Mouse (Mus musculus) myocyte (in vitro differentiated cells): ENCODE results near the gene Map2k4. TPM values are rescaled to one million over a fixed set of nuclear protein-coding genes. Genes with fewer than 3 reads are reported as not detected.

ENCODE experiments used
- H3K27me3 ChIP-seq: one replicate; pipeline ENCODE4 v1.6.1; 2011; ENCODE audit not compliant: control insufficient read depth, insufficient read depth, insufficient read length
- H3K36me3 ChIP-seq: one replicate; pipeline ENCODE4 v1.6.1; 2011; ENCODE audit not compliant: control insufficient read depth, insufficient read depth
- H3K4me2 ChIP-seq: one replicate; pipeline ENCODE4 v1.6.1; 2011; ENCODE audit warnings: low read depth, control low read depth
- H3K4me3 ChIP-seq: one replicate; pipeline ENCODE4 v1.5.1; 2011; ENCODE audit warnings: mild to moderate bottlenecking, control low read depth, moderate library complexity
- H3K79me2 ChIP-seq: one replicate; pipeline ENCODE4 v1.6.1; 2011; ENCODE audit not compliant: control insufficient read depth, insufficient read depth
- H3ac ChIP-seq: one replicate; pipeline ENCODE4 v1.6.1; 2011; ENCODE audit not compliant: control insufficient read depth, insufficient read length
- CEBPB ChIP-seq: IDR thresholded peaks from 2 replicates; pipeline ENCODE4 v1.6.1; 2011; ENCODE audit warnings: mild to moderate bottlenecking, moderate library complexity; ENCODE audit not compliant: poor library complexity, insufficient read depth, severe bottlenecking
- E2F4 ChIP-seq: IDR thresholded peaks from one replicate; pipeline ENCODE4 v1.6.1; 2011; ENCODE audit warnings: mild to moderate bottlenecking, control low read depth, moderate library complexity; ENCODE audit not compliant: insufficient read depth
- MAX ChIP-seq: IDR thresholded peaks from one replicate; pipeline ENCODE4 v1.6.1; 2011; ENCODE audit warnings: low read depth, mild to moderate bottlenecking, control low read depth
- MYOD1 ChIP-seq, 3 experiments: IDR thresholded peaks; one replicate each; pipeline ENCODE4 v1.6.1; 2011; ENCODE audit warnings: control low read depth in 2 of 3, low read depth in 2 of 3, mild to moderate bottlenecking in 2 of 3, moderate library complexity in 1 of 3; ENCODE audit not compliant: insufficient read length in 2 of 3, control insufficient read depth in 1 of 3
- MYOG ChIP-seq, 3 experiments: IDR thresholded peaks; one replicate each; pipeline ENCODE4 v1.6.1; 2011; ENCODE audit warnings: control low read depth in 2 of 3, low read depth in 2 of 3, mild to moderate bottlenecking in 2 of 3; ENCODE audit not compliant: insufficient read length in 2 of 3, control insufficient read depth in 1 of 3, insufficient read depth in 1 of 3
- POLR2A ChIP-seq: IDR thresholded peaks from one replicate; pipeline ENCODE4 v1.6.1; 2011; ENCODE audit warnings: low read depth, mild to moderate bottlenecking, control low read depth, moderate library complexity; ENCODE audit not compliant: insufficient read length
- POLR2AphosphoS2 ChIP-seq: IDR thresholded peaks from one replicate; pipeline ENCODE4 v1.6.1; 2011; ENCODE audit warnings: low read depth, control low read depth; ENCODE audit not compliant: insufficient read length
- REST ChIP-seq: IDR thresholded peaks from one replicate; pipeline ENCODE4 v1.6.1; 2011; ENCODE audit warnings: mild to moderate bottlenecking, control low read depth, moderate library complexity; ENCODE audit not compliant: insufficient read depth, insufficient read length
- SRF ChIP-seq: IDR thresholded peaks from one replicate; pipeline ENCODE4 v1.6.1; 2011; ENCODE audit warnings: low read depth; ENCODE audit not compliant: control insufficient read depth, insufficient read length
- TCF12 ChIP-seq: IDR thresholded peaks from one replicate; pipeline ENCODE4 v1.6.1; 2011; ENCODE audit warnings: mild to moderate bottlenecking, control low read depth; ENCODE audit not compliant: poor library complexity, insufficient read depth, severe bottlenecking
- TCF3 ChIP-seq: IDR thresholded peaks from one replicate; pipeline ENCODE4 v1.6.1; 2011; ENCODE audit warnings: low read depth, control low read depth; ENCODE audit not compliant: insufficient read length
- USF1 ChIP-seq: IDR thresholded peaks from one replicate; pipeline ENCODE4 v1.6.1; 2011; ENCODE audit warnings: low read depth, mild to moderate bottlenecking, control low read depth, moderate library complexity
- polyA plus RNA-seq: library from polyadenylated mRNA; unstranded; fragments of >200 nt; fragmentation: generic; extraction: Trizol; gene quantifications from one replicate; pipeline ENCODE4 v1.2.1, GENCODE M21; 2012; ENCODE audit warnings: missing spikeins

Map2k4 gene
- polyA plus RNA-seq, 1 experiment, result 29.1 TPM

DNA sequence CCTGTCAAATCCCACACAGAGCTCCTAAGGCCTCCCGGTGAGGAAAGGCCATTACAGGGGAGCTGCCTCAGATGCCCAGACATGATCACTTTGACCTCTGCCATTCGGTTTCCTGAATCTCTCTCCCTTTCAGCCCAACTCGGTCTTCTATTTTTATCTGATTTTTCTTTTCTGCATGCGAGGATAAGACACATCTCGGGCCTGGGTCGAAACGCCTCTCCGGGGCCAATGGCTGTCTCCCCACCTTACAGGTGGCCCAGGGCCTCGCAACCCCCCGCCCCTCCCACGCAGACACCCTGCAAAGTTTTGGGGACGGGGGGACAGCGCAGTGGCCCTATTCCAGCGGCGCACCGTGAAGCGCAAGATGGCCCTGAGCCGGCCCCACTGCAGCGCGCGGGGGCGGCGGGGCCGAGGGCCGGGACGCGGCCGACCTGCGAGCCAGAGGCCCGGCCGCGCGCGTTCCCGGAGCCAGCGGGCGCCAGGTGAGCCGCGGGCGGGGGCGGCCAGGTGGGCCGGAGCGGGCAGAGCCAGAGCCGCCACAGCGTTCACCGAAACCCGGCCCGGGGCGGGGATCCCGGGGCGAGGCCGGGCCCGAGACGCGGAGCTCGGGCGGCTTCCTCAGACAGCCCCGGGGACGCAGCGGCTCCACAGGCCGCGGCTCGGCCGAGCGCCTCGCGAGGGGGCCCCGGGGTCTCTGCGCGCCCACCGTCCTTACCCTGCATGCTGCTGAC is 511 bp downstream of the Map2k4 start:
- Histone ChIP-seq H3K79me2 (peaks cover 50% of the 10 kb centered on the region), H3K4me3 (peak overlapping the region; percentile 40)

DNA sequence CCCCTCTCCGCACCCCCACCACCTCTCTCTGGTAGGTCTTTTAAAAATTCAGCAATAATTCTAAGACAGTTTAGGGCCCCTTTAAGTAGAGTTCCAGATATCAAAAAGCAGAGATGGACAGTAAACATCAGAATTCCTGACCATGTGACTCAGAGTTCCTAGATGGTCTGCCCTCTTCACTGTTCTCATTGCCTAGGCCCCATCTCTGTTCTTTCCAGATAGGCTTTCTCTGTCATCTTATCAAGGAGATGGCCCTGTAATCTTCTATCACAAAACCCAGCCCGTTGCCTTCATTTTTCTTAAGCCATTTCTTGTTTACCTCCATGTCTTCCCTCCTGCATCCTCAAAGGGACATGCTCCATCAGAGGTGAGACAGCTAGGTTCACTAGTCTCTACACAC is 1.9 kb downstream of the Map2k4 start:
- TF ChIP-seq USF1 (peak; percentile 32), POLR2AphosphoS2 (no peak)
- H3K4me2 ChIP-seq, result peak overlapping the region; percentile 73
- no peak overlapping the region for H3K4me3 ChIP-seq

More for the DNA sequence above, 511 bp downstream of the Map2k4 start:
- Histone ChIP-seq H3K27me3 (no peaks in the 10 kb centered on the region), H3K4me2 (peak overlapping the region; percentile 73), H3ac (peak overlapping the region; percentile 60), H3K36me3 (no peaks in the 10 kb centered on the region)
- TF ChIP-seq POLR2A (no peak), TCF12 (no peak), TCF3 (no peak), POLR2AphosphoS2 (no peak), CEBPB (no peak), MAX (no peak), MYOD1 (IDR thresholded peaks at IDR 0.05; ENCODE audit: control insufficient read depth in 1 of 3, insufficient read length in 2 of 3, low read depth in 2 of 3) (no peak), E2F4 (no peak), REST (no peak), MYOG (IDR thresholded peaks at IDR 0.05; ENCODE audit: control insufficient read depth in 1 of 3, insufficient read depth in 1 of 3, insufficient read length in 2 of 3, low read depth in 2 of 3) (no peak), USF1 (no peak), SRF (no peak)

DNA sequence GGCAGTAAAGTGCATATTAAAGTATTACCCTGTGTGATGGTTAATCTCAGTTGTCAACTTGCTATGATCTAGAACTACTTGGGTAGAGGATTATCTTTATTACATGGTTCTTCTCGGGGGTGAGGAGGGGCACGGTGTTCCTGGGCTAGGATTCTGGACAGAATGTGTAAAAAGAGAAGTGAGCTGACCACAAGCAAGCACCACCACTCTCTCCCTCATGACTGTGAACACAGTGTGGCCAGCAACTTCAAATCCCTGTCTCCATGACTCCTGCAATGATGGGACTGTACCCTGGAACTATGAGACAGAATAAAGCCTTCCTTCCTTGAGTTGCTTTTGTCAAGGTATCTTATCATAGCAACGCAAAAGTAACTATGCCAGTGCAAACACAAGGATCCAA is 6.5 kb downstream of the Map2k4 start:
- no peak overlapping the region for H3ac ChIP-seq
- TF ChIP-seq E2F4 (no peak), TCF3 (no peak), SRF (no peak), CEBPB (no peak), TCF12 (no peak), POLR2AphosphoS2 (no peak), REST (no peak), POLR2A (no peak), MYOD1 (IDR thresholded peaks at IDR 0.05; ENCODE audit: control insufficient read depth in 1 of 3, insufficient read length in 2 of 3, low read depth in 2 of 3) (no peak), MAX (no peak), MYOG (IDR thresholded peaks at IDR 0.05; ENCODE audit: control insufficient read depth in 1 of 3, insufficient read depth in 1 of 3, insufficient read length in 2 of 3, low read depth in 2 of 3) (no peak), USF1 (no peak)
- H3K27me3 ChIP-seq, result no peaks in the 10 kb centered on the region
- H3K79me2 ChIP-seq, result peaks cover 82% of the 10 kb centered on the region
- no peak overlapping the region for H3K4me3 ChIP-seq
- H3K36me3 ChIP-seq, result peaks cover 5% of the 10 kb centered on the region
- no peak overlapping the region for H3K4me2 ChIP-seq

More for the DNA sequence above, 1.9 kb downstream of the Map2k4 start:
- H3K79me2 ChIP-seq, result peaks cover 62% of the 10 kb centered on the region
- H3K36me3 ChIP-seq, result peaks cover 3% of the 10 kb centered on the region
- H3K27me3 ChIP-seq, result no peaks in the 10 kb centered on the region
- no peak overlapping the region for H3ac ChIP-seq

DNA sequence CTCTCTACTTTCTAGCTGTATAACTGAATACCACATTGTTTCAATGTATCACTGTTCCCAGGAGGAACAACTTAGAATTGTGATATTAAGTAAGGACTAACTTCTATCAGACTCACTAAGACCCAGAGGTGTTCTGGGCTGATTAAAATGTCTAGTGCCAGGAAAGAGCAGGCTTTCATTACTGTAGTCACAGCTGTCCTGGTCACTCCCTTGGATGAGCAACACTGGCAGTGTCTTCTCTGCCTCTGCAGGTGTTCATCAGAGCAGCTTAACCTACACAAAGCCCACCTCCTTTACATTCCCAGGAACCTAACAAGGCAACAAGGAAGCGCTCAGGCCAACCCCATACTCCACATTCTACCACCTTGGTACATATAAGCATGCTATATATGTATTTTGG is 8.5 kb downstream of the Map2k4 start:
- Histone ChIP-seq H3K4me2 (peak overlapping the region; percentile 33), H3K79me2 (peaks cover 81% of the 10 kb centered on the region), H3K27me3 (no peaks in the 10 kb centered on the region), H3K36me3 (peaks cover 5% of the 10 kb centered on the region), H3ac (no peak overlapping the region), H3K4me3 (no peak overlapping the region)
- TF ChIP-seq USF1 (no peak), MYOG (IDR thresholded peaks at IDR 0.05; ENCODE audit: control insufficient read depth in 1 of 3, insufficient read depth in 1 of 3, insufficient read length in 2 of 3, low read depth in 2 of 3) (no peak), MAX (no peak), MYOD1 (IDR thresholded peaks at IDR 0.05; ENCODE audit: control insufficient read depth in 1 of 3, insufficient read length in 2 of 3, low read depth in 2 of 3) (peak in 1 of 3 experiments; percentile 63), E2F4 (no peak), POLR2A (no peak)

DNA sequence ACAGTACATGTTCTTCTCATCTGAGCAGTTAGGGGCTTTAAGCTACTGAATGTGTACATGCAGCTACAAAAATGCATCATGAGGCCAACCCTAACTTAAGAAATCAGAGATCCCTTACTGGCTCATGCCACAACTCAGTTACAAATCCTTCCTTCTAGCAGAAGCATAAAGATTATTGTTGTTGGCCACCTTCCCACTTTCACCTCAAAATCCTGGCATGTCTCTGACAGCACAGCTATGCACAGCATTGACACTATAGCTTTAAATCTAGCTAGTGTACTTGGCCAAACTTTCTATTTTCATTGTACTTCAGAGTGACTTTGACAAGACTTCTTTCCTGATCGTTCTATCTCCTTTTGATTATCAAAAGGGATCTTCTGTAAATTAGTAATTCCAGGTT is 9.0 kb downstream of the Map2k4 start:
- peak overlapping the region; percentile 33 for H3K4me2 ChIP-seq

More for the DNA sequence above, 9.0 kb downstream of the Map2k4 start:
- Histone ChIP-seq H3K4me3 (no peak overlapping the region), H3K27me3 (no peaks in the 10 kb centered on the region), H3ac (no peak overlapping the region), H3K79me2 (peaks cover 81% of the 10 kb centered on the region), H3K36me3 (peaks cover 5% of the 10 kb centered on the region)
- TF ChIP-seq MYOG (IDR thresholded peaks at IDR 0.05; ENCODE audit: control insufficient read depth in 1 of 3, insufficient read depth in 1 of 3, insufficient read length in 2 of 3, low read depth in 2 of 3), result no peak
- no peak for TF ChIP-seq SRF
